Mouse (Mus musculus): ENCODE results near the gene Vtn. TPM values are rescaled to one million over a fixed set of nuclear protein-coding genes. Genes with fewer than 3 reads are reported as not detected.

Gene Vtn
- polyA plus RNA-seq, 1 experiment from 2014 or later = 3.6 TPM

DNA sequence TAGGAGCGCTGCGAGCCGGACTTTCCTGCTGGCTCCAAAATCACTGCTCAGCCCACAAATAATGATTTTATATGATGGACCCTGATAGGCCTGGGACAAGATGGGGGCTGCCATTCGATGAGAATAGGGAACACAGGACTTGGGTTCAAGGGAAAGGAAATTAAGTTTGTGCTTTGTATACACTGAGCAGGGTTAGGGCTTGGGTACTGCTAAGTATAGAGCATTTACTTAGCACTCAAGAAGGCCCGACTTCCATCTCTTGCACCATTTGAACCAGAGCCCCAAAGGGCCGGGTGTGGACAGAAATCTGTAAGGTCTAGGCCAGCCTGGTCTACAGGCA, 52.1 kb downstream of the Vtn start:
- DNase-seq (ENCODE audit: low spot score) (no peak), ATAC-seq (ENCODE audit: low FRiP score, low TSS enrichment) (peak; percentile 30)
- WGBS = 31% methylated on average over 6 of the region's 6 CpGs
- H3K4me2 ChIP-seq (replicated peaks; ENCODE audit: low read depth) = peak overlapping the region; percentile 89
- H3K4me1 ChIP-seq (replicated peaks; ENCODE audit: control insufficient read depth, insufficient read depth) = 0 out of 2 replicates have a peak, but pooled peaks cover 2% of the 10 kb centered on the region
- no peaks in the 10 kb centered on the region for H3K36me3 ChIP-seq (ENCODE audit: control insufficient read depth, insufficient read depth, low read length)
- no peaks in the 10 kb centered on the region for H3K9me3 ChIP-seq (ENCODE audit: control insufficient read depth, low read length)
- H3K4me3 ChIP-seq (ENCODE audit: low read depth, low read length) = peak overlapping the region; percentile 68
- TF ChIP-seq CTCF (IDR thresholded peaks at IDR 0.05; ENCODE audit: low read depth) = no peak
- TF ChIP-seq EP300 (optimal IDR thresholded peaks at IDR 0.05) = no peak
- 0 out of 2 replicates have a peak overlapping the region, but pooled peaks have one; percentile 1 for H3K27ac ChIP-seq (replicated peaks)
- peak overlapping the region; percentile 45; the same call in 1 of the 2 replicates for H3K9ac ChIP-seq (ENCODE audit: low read length)
- no peaks in the 10 kb centered on the region for H3K27me3 ChIP-seq (ENCODE audit: control insufficient read depth, insufficient read depth, low read length)

Other genes starting within 250 kb of the Vtn start
- 54.4 and 74.9 TPM in 2 replicates for gene 2610507B11Rik, start 237.3 kb upstream of the Vtn start, polyA plus RNA-seq (2015; fragmentation: Nextera tagmentation; extraction: Ambion mirVana)
- gene BC030499, start 208.2 kb upstream of the Vtn start, polyA plus RNA-seq (2015; fragmentation: Nextera tagmentation; extraction: Ambion mirVana) = not detected in 2 replicates
- gene Spag5, start 197.6 kb upstream of the Vtn start, polyA plus RNA-seq (2015; fragmentation: Nextera tagmentation; extraction: Ambion mirVana) = 4.4 and 5.7 TPM in 2 replicates
- gene Aldoc, start 176.1 kb upstream of the Vtn start, polyA plus RNA-seq (2015; fragmentation: Nextera tagmentation; extraction: Ambion mirVana) = 15.0 and 17.1 TPM in 2 replicates
- gene Pigs, start 170.7 kb upstream of the Vtn start, polyA plus RNA-seq (2015; fragmentation: Nextera tagmentation; extraction: Ambion mirVana) = 36.2 and 38.7 TPM in 2 replicates
- gene Unc119, start 155.6 kb upstream of the Vtn start, polyA plus RNA-seq (2015; fragmentation: Nextera tagmentation; extraction: Ambion mirVana) = 26.5 and 27.9 TPM in 2 replicates
- 1.9 and 2.6 TPM in 2 replicates for gene Foxn1, start 112.5 kb upstream of the Vtn start, polyA plus RNA-seq (2015; fragmentation: Nextera tagmentation; extraction: Ambion mirVana)
- gene Slc13a2, start 76.9 kb upstream of the Vtn start, polyA plus RNA-seq (2015; fragmentation: Nextera tagmentation; extraction: Ambion mirVana) = 0.23 and 0.39 TPM in 2 replicates
- 16.4 and 16.9 TPM in 2 replicates for gene Slc46a1, start 33.4 kb upstream of the Vtn start, polyA plus RNA-seq (2015; fragmentation: Nextera tagmentation; extraction: Ambion mirVana)
- gene Sarm1, start 1.3 kb upstream of the Vtn start, polyA plus RNA-seq (2015; fragmentation: Nextera tagmentation; extraction: Ambion mirVana) = 0.89 and 1.1 TPM in 2 replicates
- gene Sebox, start 4.4 kb downstream of the Vtn start, polyA plus RNA-seq (2015; fragmentation: Nextera tagmentation; extraction: Ambion mirVana) = 0.10 TPM in 1 of 2 replicates, not detected in the other
- gene Tmem199, start 13.1 kb downstream of the Vtn start, polyA plus RNA-seq (2015; fragmentation: Nextera tagmentation; extraction: Ambion mirVana) = 28.4 and 32.1 TPM in 2 replicates
- 91.1 and 95.9 TPM in 2 replicates for gene Poldip2, start 13.1 kb downstream of the Vtn start, polyA plus RNA-seq (2015; fragmentation: Nextera tagmentation; extraction: Ambion mirVana)
- gene Tnfaip1, start 37.2 kb downstream of the Vtn start, polyA plus RNA-seq (2015; fragmentation: Nextera tagmentation; extraction: Ambion mirVana) = 47.5 and 47.7 TPM in 2 replicates
- gene Ift20, start 37.3 kb downstream of the Vtn start, polyA plus RNA-seq (2015; fragmentation: Nextera tagmentation; extraction: Ambion mirVana) = 163 and 168 TPM in 2 replicates
- gene Tmem97, start 51.7 kb downstream of the Vtn start, polyA plus RNA-seq (2015; fragmentation: Nextera tagmentation; extraction: Ambion mirVana) = 63.2 and 68.2 TPM in 2 replicates
- 9.5 and 9.9 TPM in 2 replicates for gene Nlk, start 198.3 kb downstream of the Vtn start, polyA plus RNA-seq (2015; fragmentation: Nextera tagmentation; extraction: Ambion mirVana)